Mouse (Mus musculus) CD8-positive naive resting alpha-beta T cell, adult 2 months (primary cell): ENCODE data around the gene Dnajb4.
"Not testable (repeated sequence)": the region's sequence is repeated elsewhere in the genome, so short reads cannot be mapped to it uniquely, and the experiment has no call there.

Source experiments
- DNase-seq, 2 experiments: peaks; one replicate each; pipeline ENCODE4 v3.0.0; 2022; ENCODE audit warnings: low read depth in 2 of 2, low spot score in 2 of 2

Gene Dnajb4

DNA sequence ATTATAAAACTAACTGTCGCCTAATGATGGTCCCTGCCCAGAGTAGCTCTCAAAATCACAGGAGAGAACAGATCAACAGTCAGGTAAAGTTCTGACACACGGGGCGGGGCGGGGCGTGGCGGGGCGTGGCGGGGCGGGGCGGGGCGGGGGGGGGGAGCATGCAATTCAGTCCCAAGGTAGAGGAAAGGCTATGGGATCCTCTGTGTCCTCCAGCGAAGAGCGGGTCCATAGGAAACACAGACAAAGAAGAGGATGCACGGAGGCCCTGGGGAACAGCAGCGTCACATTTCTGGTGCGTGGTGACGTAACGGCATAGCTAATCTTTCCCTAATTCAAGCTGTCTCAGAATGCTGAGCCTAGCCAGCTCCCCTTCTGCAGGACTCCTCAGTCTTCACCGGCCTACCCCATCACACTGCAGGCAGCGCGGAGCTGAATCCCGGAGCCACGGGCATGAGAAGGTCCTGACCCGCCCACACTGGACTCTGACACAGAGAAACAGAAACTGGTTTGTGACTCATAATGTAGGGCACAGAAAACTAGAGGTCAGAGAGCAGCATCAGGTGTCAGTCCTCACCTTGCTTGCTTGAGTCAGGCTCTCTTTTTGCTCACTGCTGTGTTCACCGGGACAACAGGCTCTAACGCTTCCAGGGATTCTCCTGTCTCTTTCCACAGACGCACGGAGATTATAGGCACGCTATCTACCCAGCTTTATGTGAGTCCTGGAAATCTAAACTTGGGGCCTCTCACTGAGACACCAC, 58.2 kb downstream of the Dnajb4 start:
- no peak for DNase-seq

GRCm38 (mm10) chr3:152149863-152150262, 60.2 kb downstream of the Dnajb4 start:
- no peak for DNase-seq

DNA sequence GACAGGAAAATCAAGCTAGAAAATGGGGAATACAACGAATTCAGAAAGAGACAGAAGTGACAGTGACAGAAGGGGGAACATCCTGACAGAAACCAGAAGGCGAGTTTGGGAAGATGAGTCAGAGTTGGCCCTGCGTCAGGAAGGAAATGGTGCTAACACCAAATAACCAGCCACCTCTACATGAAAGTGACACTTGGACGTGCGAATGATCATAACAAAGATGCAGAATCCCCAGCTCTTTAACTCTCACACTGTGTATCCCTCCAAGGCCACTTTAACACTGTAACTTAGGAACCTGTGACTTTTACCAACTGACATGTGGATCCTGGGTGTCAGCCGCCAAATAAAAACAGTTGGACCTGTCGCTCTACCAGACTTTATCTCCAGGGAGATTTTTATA, 60.7 kb downstream of the Dnajb4 start:
- no peak for DNase-seq

DNA sequence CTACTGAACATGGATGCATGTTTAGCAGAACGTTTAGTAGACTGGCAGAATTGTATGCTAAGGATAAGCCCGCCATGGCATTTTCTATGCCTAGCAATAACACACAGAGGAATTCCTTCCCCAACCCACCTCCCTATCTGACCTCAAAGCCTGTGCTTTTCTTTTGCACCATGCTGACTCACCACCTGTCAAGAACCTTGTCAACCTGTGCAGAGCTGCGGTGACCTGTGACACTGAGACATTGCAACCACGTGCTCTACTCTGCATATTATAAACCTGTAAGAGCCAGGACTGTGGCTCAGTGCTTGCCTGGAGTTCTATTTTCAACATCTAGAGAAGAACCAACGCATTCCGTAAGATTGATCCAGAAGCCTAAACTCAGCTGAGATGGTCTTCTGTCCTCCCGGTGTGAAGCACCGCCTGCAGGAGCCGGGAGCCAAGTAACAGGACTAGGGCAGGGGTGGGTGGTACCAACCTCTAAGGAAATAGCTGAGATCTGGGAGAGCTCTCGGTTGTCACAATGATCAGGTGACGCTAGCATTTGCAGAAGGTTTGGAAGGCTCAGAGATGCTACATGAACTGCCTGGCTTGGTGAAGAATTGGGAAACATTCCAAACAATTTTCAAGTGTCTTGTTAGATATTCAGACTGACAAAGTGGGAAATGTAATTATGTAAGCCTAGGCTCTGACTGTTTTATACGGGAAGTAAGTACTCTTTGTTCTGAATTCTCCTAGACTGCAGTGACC, 62.8 kb downstream of the Dnajb4 start:
- no peak for DNase-seq

DNA sequence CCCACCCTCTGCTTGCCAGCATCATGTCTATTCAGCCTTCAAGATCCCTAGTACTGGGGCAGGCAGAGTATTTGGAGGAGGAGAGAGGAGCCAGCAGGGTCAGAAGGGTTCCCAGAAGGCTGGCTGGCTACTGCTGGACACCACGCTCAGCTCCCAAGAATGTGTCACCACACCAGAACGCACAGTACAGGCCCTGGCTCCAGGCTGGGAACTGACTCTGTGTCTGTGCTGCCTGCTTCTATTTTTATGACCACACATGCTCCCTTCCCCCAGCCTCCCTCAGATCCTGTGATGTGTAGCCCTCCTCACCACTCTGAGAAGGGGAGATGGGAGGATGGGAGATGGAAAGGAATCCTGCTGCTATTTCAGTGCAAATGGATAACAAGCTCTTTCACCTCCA, 64.9 kb downstream of the Dnajb4 start:
- no peak for DNase-seq

GRCm38 (mm10) chr3:152142989-152143695, 67.0 kb downstream of the Dnajb4 start:
- no peak for DNase-seq

DNA sequence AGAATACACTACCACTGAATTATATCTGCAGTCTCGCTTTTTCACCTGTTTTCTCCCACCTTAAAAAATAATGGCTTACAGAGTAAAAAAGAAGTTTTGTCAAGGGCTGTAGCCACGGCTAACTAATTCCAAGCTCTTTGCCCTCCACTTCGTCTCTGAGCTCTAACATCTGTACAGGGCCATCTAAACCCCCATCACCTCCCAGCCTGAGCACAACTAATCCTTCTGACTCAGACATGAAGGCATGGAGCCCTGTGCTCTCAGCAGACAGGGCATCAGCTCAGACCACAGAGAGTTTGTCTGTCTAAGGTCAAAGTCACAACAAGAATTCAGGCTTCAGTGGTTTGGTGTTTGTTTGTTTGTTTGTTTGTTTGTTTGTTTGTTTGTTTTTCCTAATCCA, 68.0 kb downstream of the Dnajb4 start:
- DNase-seq: no peak

DNA sequence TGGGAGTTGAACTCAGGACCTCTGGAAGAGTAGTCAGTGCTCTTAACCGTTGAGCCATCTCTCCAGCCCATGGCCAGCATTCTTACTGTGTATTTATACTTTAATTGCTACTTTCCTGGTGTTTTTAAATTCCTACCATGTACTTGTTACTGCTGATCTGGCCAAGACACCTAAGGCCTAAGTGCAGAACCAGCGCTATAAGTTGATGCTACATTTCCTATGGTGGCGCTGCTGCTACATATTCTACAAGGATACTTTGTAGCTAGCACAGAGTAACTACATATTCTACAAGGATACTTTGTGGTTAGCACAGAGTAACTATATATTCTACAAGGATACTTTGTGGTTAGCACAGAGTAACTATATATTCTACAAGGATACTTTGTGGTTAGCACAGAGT, 70.8 kb downstream of the Dnajb4 start:
- not testable (repeated sequence) for DNase-seq

DNA sequence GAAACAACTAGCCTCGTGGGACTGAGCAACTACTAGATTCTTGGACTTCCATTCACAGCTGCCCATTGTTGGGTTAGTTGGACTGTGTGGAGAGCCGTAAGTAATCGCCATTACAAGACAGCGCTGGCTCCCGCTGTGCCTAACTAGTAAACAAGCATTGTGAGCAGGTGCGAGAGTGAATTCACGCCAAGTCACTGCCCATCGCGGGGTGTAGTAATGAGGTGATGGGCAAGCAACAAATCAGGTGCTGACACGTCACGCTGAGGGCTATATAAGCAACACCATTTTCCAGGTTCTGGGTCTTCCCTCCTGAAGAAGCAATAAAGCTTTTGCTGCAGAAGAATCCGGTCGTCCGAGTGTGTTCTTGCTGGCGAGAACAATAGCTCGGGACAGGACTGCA, 74.0 kb downstream of the Dnajb4 start:
- DNase-seq: not testable (repeated sequence)

- no peak for DNase-seq
Observed at GRCm38 (mm10) chr3:152133621-152134020, 76.5 kb downstream of the Dnajb4 start.

- DNase-seq: no peak
Observed at GRCm38 (mm10) chr3:152130963-152131362, 79.1 kb downstream of the Dnajb4 start.

- DNase-seq: not testable (repeated sequence)
Observed at GRCm38 (mm10) chr3:152129426-152129825, 80.7 kb downstream of the Dnajb4 start.

- no peak for DNase-seq
Observed at GRCm38 (mm10) chr3:152128631-152129030, 81.5 kb downstream of the Dnajb4 start.
